Mouse (Mus musculus) stomach, embryonic 14.5 days (tissue): Measurements from ENCODE around the gene Kazald1. TPM values are rescaled to one million over a fixed set of nuclear protein-coding genes. Genes with fewer than 3 reads are reported as not detected.
"Not testable (repeated sequence)": the region's sequence is repeated elsewhere in the genome, so short reads cannot be mapped to it uniquely, and the experiment has no call there.

Source experiments
- ATAC-seq: fragments of 200-750 bp; cut with Nextera tagmentation; 2 replicates; pipeline ENCODE4 v1.8.0; 2017; ENCODE audit warnings: low read depth, moderate TSS enrichment; ENCODE audit not compliant: insufficient number of reproducible peaks, insufficient read depth, low FRiP score
- H3K27ac ChIP-seq: fragments of 300-500 bp; sonication (generic); 2 replicates; pipeline ENCODE4 v1.5.1; 2014; ENCODE audit warnings: mild to moderate bottlenecking, low read length, moderate library complexity, mixed read lengths
- H3K27me3 ChIP-seq: fragments of 300-500 bp; sonication (generic); 2 replicates; pipeline ENCODE4 v1.6.1; 2014; ENCODE audit warnings: low read length, control low read depth, mixed read lengths; ENCODE audit not compliant: control insufficient read depth, insufficient read depth
- H3K36me3 ChIP-seq: fragments of 300-500 bp; sonication (generic); 2 replicates; pipeline ENCODE4 v1.6.1; 2014; ENCODE audit warnings: mild to moderate bottlenecking, control low read depth, low read length, moderate library complexity, mixed read lengths; ENCODE audit not compliant: control insufficient read depth, insufficient read depth
- H3K4me1 ChIP-seq: fragments of 300-500 bp; sonication (generic); 2 replicates; pipeline ENCODE4 v1.6.1; 2014; ENCODE audit warnings: low read length, control low read depth, mixed read lengths; ENCODE audit not compliant: control insufficient read depth, insufficient read depth
- H3K4me2 ChIP-seq: fragments of 300-500 bp; sonication (generic); replicated peaks from 2 replicates; pipeline ENCODE4 v1.6.1; 2014; ENCODE audit warnings: low read depth, low read length, control low read depth
- H3K4me3 ChIP-seq: fragments of 300-500 bp; sonication (generic); 2 replicates; pipeline ENCODE4 v1.5.1; 2014; ENCODE audit warnings: low read depth, low read length, control low read depth
- H3K9ac ChIP-seq: fragments of 300-500 bp; sonication (generic); replicated peaks from 2 replicates; pipeline ENCODE4 v1.6.1; 2014; ENCODE audit warnings: low read depth, mild to moderate bottlenecking, control low read depth, low read length, moderate library complexity, mixed read lengths
- H3K9me3 ChIP-seq: fragments of 300-500 bp; sonication (generic); 2 replicates; pipeline ENCODE4 v1.6.1; 2016; ENCODE audit warnings: low read depth, low read length, control low read depth; ENCODE audit not compliant: control insufficient read depth
- WGBS: fragments of 180-500 bp; shearing (Covaris S2); extraction: QIAGEN DNeasy Blood & Tissue Kit; methylation state at CpG from one replicate; pipeline ENCODE4 v1.1.7; 2014; 5-methylcytosine and 5-hydroxymethylcytosine counted together
- polyA plus RNA-seq: library from polyadenylated mRNA; unstranded; fragments of >200 nt; fragmentation: Nextera tagmentation; extraction: Ambion mirVana; gene quantifications from 2 replicates; pipeline ENCODE4 v1.2.1, GENCODE M21; 2014

Kazald1 gene
- polyA plus RNA-seq, 1 experiment from 2014 or later = 1.3 TPM

- ATAC-seq = 0 out of 2 replicates have a peak, but pooled peaks have one; percentile 16
- Histone ChIP-seq H3K27ac (no peak overlapping the region), H3K9ac (no peak overlapping the region), H3K36me3 (peaks cover 21% of the 10 kb centered on the region), H3K4me2 (peak overlapping the region; percentile 25), H3K9me3 (no peaks in the 10 kb centered on the region), H3K4me3 (no peak overlapping the region), H3K27me3 (no peaks in the 10 kb centered on the region), H3K4me1 (peaks cover 19% of the 10 kb centered on the region; the same call in 1 of the 2 replicates)
- 39% methylated on average over 20 of the region's 20 CpGs for WGBS
These were observed 44.0 kb upstream of the Kazald1 start for GRCm38 (mm10) chr19:45030746-45031693.

- H3K36me3 ChIP-seq = peaks cover 14% of the 10 kb centered on the region
- H3K27me3 ChIP-seq = no peaks in the 10 kb centered on the region
- 14% methylated on average over 4 of the region's 4 CpGs for WGBS
- no peak overlapping the region for H3K4me3 ChIP-seq
- H3K9ac ChIP-seq = no peak overlapping the region
- no peak overlapping the region for H3K4me2 ChIP-seq
- H3K9me3 ChIP-seq = no peaks in the 10 kb centered on the region
- peaks cover 19% of the 10 kb centered on the region; the same call in 1 of the 2 replicates for H3K4me1 ChIP-seq
- ATAC-seq = peak; percentile 62; the same call in 1 of the 2 replicates
- H3K27ac ChIP-seq = no peak overlapping the region
These were observed 43.3 kb upstream of the Kazald1 start for GRCm38 (mm10) chr19:45031780-45032179.

GRCm38 (mm10) chr19:45032570-45033332 is 42.3 kb upstream of the Kazald1 start:
- no peak for ATAC-seq
- Histone ChIP-seq H3K9me3 (no peaks in the 10 kb centered on the region), H3K4me3 (no peak overlapping the region), H3K36me3 (peaks cover 7% of the 10 kb centered on the region), H3K9ac (no peak overlapping the region), H3K27me3 (no peaks in the 10 kb centered on the region), H3K27ac (no peak overlapping the region), H3K4me1 (peaks cover 19% of the 10 kb centered on the region; the same call in 1 of the 2 replicates), H3K4me2 (no peak overlapping the region)
- WGBS = 56% methylated on average over 17 of the region's 17 CpGs

- 0 out of 2 replicates have a peak, but pooled peaks cover 5% of the 10 kb centered on the region for H3K4me1 ChIP-seq
- no peaks in the 10 kb centered on the region for H3K27me3 ChIP-seq
- no peaks in the 10 kb centered on the region for H3K36me3 ChIP-seq
- H3K27ac ChIP-seq = no peak overlapping the region
- no peak overlapping the region for H3K4me3 ChIP-seq
- no peaks in the 10 kb centered on the region for H3K9me3 ChIP-seq
- ATAC-seq = no peak
- H3K9ac ChIP-seq = no peak overlapping the region
- H3K4me2 ChIP-seq = no peak overlapping the region
- WGBS = 34% methylated on average over 16 of the region's 16 CpGs
These were observed 38.2 kb upstream of the Kazald1 start for GRCm38 (mm10) chr19:45036867-45037266.

GRCm38 (mm10) chr19:45038198-45038597 is 36.8 kb upstream of the Kazald1 start:
- H3K27me3 ChIP-seq, H3K4me3 ChIP-seq, H3K9me3 ChIP-seq, ATAC-seq, H3K36me3 ChIP-seq, H3K4me2 ChIP-seq, H3K9ac ChIP-seq, H3K4me1 ChIP-seq, H3K27ac ChIP-seq: not testable (repeated sequence)
- 88% methylated on average over 7 of the region's 7 CpGs for WGBS

- H3K36me3 ChIP-seq = no peaks in the 10 kb centered on the region
- no peaks in the 10 kb centered on the region for H3K9me3 ChIP-seq
- no peak overlapping the region for H3K4me3 ChIP-seq
- no peak overlapping the region for H3K9ac ChIP-seq
- no peak overlapping the region for H3K27ac ChIP-seq
- no peaks in the 10 kb centered on the region for H3K27me3 ChIP-seq
- no peaks in the 10 kb centered on the region for H3K4me1 ChIP-seq
- no peak for ATAC-seq
- H3K4me2 ChIP-seq = no peak overlapping the region
- 42% methylated on average over 13 of the region's 13 CpGs for WGBS
These were observed 34.8 kb upstream of the Kazald1 start for GRCm38 (mm10) chr19:45040214-45040613.

- H3K9me3 ChIP-seq = no peaks in the 10 kb centered on the region
- no peak overlapping the region for H3K4me3 ChIP-seq
- 67% methylated on average over 11 of the region's 11 CpGs for WGBS
- H3K27me3 ChIP-seq = 0 out of 2 replicates have a peak, but pooled peaks cover 6% of the 10 kb centered on the region
- no peak overlapping the region for H3K27ac ChIP-seq
- no peaks in the 10 kb centered on the region for H3K36me3 ChIP-seq
- no peak for ATAC-seq
- no peak overlapping the region for H3K9ac ChIP-seq
- H3K4me2 ChIP-seq = no peak overlapping the region
- peaks cover 13% of the 10 kb centered on the region for H3K4me1 ChIP-seq
These were observed 30.6 kb upstream of the Kazald1 start for GRCm38 (mm10) chr19:45044389-45044927.

- peaks cover 13% of the 10 kb centered on the region for H3K4me1 ChIP-seq
- ATAC-seq = no peak
- no peaks in the 10 kb centered on the region for H3K36me3 ChIP-seq
- no peak overlapping the region for H3K27ac ChIP-seq
- no peak overlapping the region for H3K4me3 ChIP-seq
- H3K4me2 ChIP-seq = no peak overlapping the region
- no peaks in the 10 kb centered on the region for H3K9me3 ChIP-seq
- no peak overlapping the region for H3K9ac ChIP-seq
- 0 out of 2 replicates have a peak, but pooled peaks cover 6% of the 10 kb centered on the region for H3K27me3 ChIP-seq
- 42% methylated on average over 15 of the region's 15 CpGs for WGBS
These were observed 29.8 kb upstream of the Kazald1 start for GRCm38 (mm10) chr19:45045236-45045635.
